Mouse (Mus musculus) liver, postnatal 0 days (tissue): ENCODE data around the gene Fam111a.

ENCODE experiments used
- CTCF ChIP-seq: sonication (generic); IDR thresholded peaks from 2 replicates; pipeline ENCODE4 v1.5.1; 2016; ENCODE audit warnings: antibody characterized with exemption, low read depth
- EP300 ChIP-seq: IDR thresholded peaks from 2 replicates; pipeline ENCODE4 v1.6.1; 2016; ENCODE audit warnings: antibody characterized with exemption, low read depth, mild to moderate bottlenecking

DNA sequence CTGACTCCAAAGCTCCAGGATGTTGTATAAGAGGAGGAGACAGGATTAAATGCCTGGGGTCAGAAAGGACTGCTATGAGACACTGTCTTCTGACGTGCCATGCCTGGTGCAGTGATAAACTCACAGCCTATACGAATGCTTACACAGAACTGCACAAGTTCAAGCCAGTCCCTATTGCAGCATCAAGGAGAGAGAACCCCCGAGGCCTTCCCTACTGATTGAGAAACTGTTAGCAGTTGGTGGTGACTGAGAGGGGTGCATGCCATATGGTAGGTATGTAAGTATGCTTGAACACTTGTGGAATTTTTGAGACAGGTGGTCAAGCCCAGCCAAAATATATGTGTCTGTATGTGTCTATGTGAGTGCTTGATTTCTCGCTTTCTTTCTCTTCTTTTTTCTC is 22.2 kb upstream of the Fam111a start:
- no peak for TF ChIP-seq CTCF
- TF ChIP-seq EP300 = no peak
